Mouse (Mus musculus) liver, embryonic 12.5 days (tissue): ENCODE measurements around the gene Taf5l. TPM values are rescaled to one million over a fixed set of nuclear protein-coding genes. Genes with fewer than 3 reads are reported as not detected.
A peak's percentile ranks its signal among the peaks of the same experiment; 100 is the strongest.

Experiments
- ATAC-seq: fragments of 200-750 bp; cut with Nextera tagmentation; 2 replicates; pipeline ENCODE4 v1.8.0; 2017; ENCODE audit warnings: moderate number of reproducible peaks, mild to moderate bottlenecking, moderate library complexity
- H3K27ac ChIP-seq: fragments of 300-500 bp; sonication (generic); 2 replicates; pipeline ENCODE4 v1.5.1; 2016; ENCODE audit warnings: mild to moderate bottlenecking
- H3K27me3 ChIP-seq: fragments of 300-500 bp; sonication (generic); replicated peaks from 2 replicates; pipeline ENCODE4 v1.6.1; 2016; ENCODE audit warnings: mild to moderate bottlenecking, moderate library complexity
- H3K36me3 ChIP-seq: fragments of 300-500 bp; sonication (generic); 2 replicates; pipeline ENCODE4 v1.6.1; 2016; ENCODE audit warnings: mild to moderate bottlenecking, moderate library complexity
- H3K4me1 ChIP-seq: fragments of 300-500 bp; sonication (generic); 2 replicates; pipeline ENCODE4 v1.6.1; 2016
- H3K4me2 ChIP-seq: fragments of 300-500 bp; sonication (generic); 2 replicates; pipeline ENCODE4 v1.6.1; 2016; ENCODE audit warnings: mild to moderate bottlenecking, moderate library complexity
- H3K4me3 ChIP-seq: fragments of 300-500 bp; sonication (generic); 2 replicates; pipeline ENCODE4 v1.5.1; 2016; ENCODE audit warnings: mild to moderate bottlenecking, moderate library complexity
- H3K9ac ChIP-seq: fragments of 300-500 bp; sonication (generic); 2 replicates; pipeline ENCODE4 v1.6.1; 2016; ENCODE audit warnings: mild to moderate bottlenecking, moderate library complexity
- H3K9me3 ChIP-seq: fragments of 300-500 bp; sonication (generic); replicated peaks from 2 replicates; pipeline ENCODE4 v1.6.1; 2016; ENCODE audit warnings: mild to moderate bottlenecking, moderate library complexity
- WGBS: fragments of 180-500 bp; shearing (Covaris S2); methylation state at CpG from one replicate; pipeline ENCODE4 v1.1.7; 2016; ENCODE audit not compliant: insufficient replicate concordance; 5-methylcytosine and 5-hydroxymethylcytosine counted together
- microRNA counts: library from miRNA; unstranded; fragments of <30 nt; microRNA quantifications from one replicate; lab custom pipeline; 2017
- microRNA-seq: library from miRNA; unstranded; fragments of <30 nt; microRNA quantifications from one replicate; pipeline ENCODE4, GENCODE M21; 2017
- polyA plus RNA-seq: library from polyadenylated mRNA; unstranded; fragments of >200 nt; fragmentation: Nextera tagmentation; extraction: Ambion mirVana; gene quantifications from 2 replicates; pipeline ENCODE4 v1.2.1, GENCODE M21; 2016

Gene Taf5l
- polyA plus RNA-seq, 1 experiment from 2014 or later, result 47.2 TPM

DNA sequence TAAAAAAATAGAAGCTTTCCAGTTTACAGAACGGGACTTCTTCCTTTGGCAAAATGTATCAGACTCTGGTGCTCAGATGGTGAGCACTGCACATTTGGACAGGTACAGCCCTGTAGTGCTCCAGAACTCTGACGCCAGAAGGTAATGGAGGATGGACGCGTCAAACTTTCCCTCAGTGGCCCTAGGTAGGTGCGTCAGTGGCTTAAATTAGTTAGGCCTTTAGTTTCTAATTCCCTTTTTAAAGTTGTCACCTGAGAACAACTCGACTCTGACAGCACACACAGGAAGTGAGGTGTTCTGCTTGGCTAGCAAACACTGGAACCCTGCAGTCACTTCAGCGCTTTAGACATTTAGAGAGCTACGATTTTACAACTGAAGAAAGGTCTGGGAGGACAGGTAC lies 67.5 kb downstream of the Taf5l start:
- no peak overlapping the region for H3K27ac ChIP-seq
- no peak overlapping the region for H3K4me3 ChIP-seq
- H3K9me3 ChIP-seq, result no peaks in the 10 kb centered on the region
- ATAC-seq, result no peak
- H3K4me2 ChIP-seq, result no peak overlapping the region
- WGBS, result 90% methylated on average over 8 of the region's 8 CpGs
- H3K4me1 ChIP-seq, result peaks cover 27% of the 10 kb centered on the region
- H3K9ac ChIP-seq, result no peak overlapping the region
- H3K36me3 ChIP-seq, result peaks cover 85% of the 10 kb centered on the region
- no peaks in the 10 kb centered on the region for H3K27me3 ChIP-seq

DNA sequence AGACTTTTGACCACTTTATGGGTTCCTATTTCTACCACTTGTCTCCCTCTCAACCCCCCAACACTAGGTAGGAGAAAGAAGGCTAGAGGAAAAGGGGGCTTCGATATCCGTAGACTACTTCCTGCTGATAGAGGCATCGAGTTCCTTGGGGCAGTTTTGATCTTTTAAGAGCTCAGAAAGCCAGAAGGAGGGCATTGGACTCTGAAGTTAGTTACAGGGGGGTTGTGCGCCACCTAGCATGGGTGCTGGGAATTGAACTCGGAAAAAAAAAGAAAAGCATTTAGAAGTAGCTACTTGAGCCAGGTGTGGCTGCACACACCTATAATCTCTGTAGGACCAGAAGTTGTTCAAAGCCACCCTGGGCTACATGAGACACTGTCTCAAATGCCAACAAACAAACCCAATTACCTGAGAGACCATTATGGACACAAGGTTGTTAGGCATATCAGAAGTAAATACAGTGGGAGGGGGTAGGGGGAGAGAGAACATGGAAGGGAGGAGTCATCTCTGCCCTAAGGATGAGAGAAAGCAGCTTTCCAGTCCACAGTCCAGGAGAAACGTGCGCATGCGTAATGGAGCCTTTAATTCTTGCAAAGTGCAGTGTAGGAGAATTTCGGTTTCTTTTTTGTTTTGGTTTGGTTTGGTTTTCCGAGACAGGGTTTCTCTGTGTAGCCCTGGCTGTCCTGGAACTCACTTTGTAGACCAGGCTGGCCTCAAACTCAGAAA lies 71.0 kb downstream of the Taf5l start:
- WGBS, result 31% methylated on average over 10 of the region's 10 CpGs
- Histone ChIP-seq H3K4me2 (peak overlapping the region; percentile 88), H3K27ac (peak overlapping the region; percentile 91), H3K4me3 (peak overlapping the region; percentile 90), H3K4me1 (peaks cover 37% of the 10 kb centered on the region), H3K27me3 (no peaks in the 10 kb centered on the region), H3K9ac (peak overlapping the region; percentile 88), H3K9me3 (no peaks in the 10 kb centered on the region), H3K36me3 (peaks cover 78% of the 10 kb centered on the region)
- peak; percentile 33 for ATAC-seq

DNA sequence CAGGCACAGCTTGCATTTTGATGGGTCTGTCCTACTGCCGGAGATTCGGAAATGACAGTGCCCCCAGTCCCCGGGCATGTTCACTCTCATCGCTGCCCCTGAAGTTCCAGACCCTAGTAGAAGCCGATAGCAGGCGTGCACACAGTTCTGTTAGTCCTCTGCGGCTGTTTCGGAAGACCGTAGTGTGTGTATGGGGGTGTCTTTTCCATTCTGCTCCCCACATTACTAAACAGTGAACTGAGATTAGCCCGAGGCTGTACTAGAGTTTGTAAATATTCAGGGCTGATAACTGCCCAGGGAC lies 71.6 kb downstream of the Taf5l start:
- Histone ChIP-seq H3K4me1 (peaks cover 37% of the 10 kb centered on the region), H3K4me2 (peak overlapping the region; percentile 88), H3K9me3 (no peaks in the 10 kb centered on the region), H3K4me3 (peak overlapping the region; percentile 90), H3K36me3 (peaks cover 78% of the 10 kb centered on the region), H3K27ac (peak overlapping the region; percentile 91), H3K9ac (peak overlapping the region; percentile 88), H3K27me3 (no peaks in the 10 kb centered on the region)
- peak; percentile 61 for ATAC-seq
- 2% methylated on average over 10 of the region's 10 CpGs for whole genome bisulfite sequencing

DNA sequence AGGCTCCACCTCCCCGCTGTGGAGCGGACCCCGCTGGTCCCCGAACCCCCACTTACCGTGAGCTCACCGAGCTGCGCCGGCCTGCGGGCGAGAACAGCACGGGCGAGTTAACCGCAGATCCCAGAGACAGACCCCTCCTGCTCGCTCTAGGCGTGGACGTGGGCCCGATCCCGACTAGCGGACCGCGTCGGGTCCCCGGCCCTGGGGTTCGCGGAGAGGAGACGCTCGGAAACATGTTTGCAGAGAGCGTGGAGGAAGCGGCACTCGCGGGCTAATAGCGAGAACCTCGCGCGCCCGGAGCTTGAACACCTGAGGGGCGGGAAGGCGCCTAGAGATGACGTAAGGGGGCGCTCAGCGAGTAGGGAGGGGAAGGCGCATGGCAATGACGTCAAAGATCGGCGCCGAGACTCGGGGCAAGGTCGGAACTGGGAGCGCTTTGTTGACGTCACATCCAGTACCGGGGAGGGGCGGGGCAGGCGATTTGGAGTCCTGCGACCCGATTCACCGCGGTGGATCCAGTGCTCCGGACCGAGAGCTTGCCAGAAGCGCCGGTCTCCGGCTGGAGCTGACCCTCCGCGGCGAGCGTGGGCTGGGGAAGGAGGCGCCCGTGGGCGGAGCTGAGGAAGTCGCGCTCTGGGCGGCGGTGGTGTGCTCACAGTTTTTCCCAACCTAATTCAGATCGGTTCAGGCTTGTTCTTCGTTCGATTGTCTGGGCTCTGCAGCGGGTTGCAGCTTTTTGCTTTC lies 72.1 kb downstream of the Taf5l start, which contains the start of gene Nup133:
Gene Nup133, minus strand, starts transcription at position 324 of the 744 bp plus-strand sequence.
- peak; percentile 76 for ATAC-seq
- Histone ChIP-seq H3K27ac (peak within 1 kb of the TSS; percentile 91), H3K4me3 (peak within 1 kb of the TSS; percentile 90), H3K4me1 (peaks cover 37% of the 10 kb centered on the region), H3K9me3 (no peaks in the 10 kb centered on the region), H3K9ac (peak within 1 kb of the TSS; percentile 88), H3K27me3 (no peaks in the 10 kb centered on the region), H3K4me2 (peak within 1 kb of the TSS; percentile 88), H3K36me3 (peaks cover 77% of the 10 kb centered on the region)
- WGBS, result under 1% methylated on average over 77 of the region's 77 CpGs

MicroRNAs encoded within 50 kb of the gene (microRNA counts, 519-probe panel; counts per million panel counts)
- microRNA mmu-miR-1967 (lab: Ali Mortazavi, UCI), result 582 counts per million, percentile 70 among the panel's probes with 10 or more counts

Small RNA genes within 50 kb of the gene (microRNA-seq; reads per million reads assigned to microRNA genes)
- not detected for gene Mir1967

Other genes with a start within 250 kb of the Taf5l start
- gene Rab4a, start 215.4 kb downstream of the Taf5l start, polyA plus RNA-seq, result 36.3 and 38.3 TPM in 2 replicates
- 5.5 and 5.8 TPM in 2 replicates for gene Ccsap, start 161.2 kb downstream of the Taf5l start, polyA plus RNA-seq
- gene Acta1, start 126.6 kb downstream of the Taf5l start, polyA plus RNA-seq, result 2.1 and 4.9 TPM in 2 replicates
- gene Nup133, start 72.1 kb downstream of the Taf5l start, polyA plus RNA-seq, result 35.8 and 36.9 TPM in 2 replicates
- gene Abcb10, start 38.3 kb downstream of the Taf5l start, polyA plus RNA-seq, result 191 and 196 TPM in 2 replicates
- gene Urb2, start 111 bp upstream of the Taf5l start, polyA plus RNA-seq, result 5.9 and 7.2 TPM in 2 replicates
- 36.6 and 37.5 TPM in 2 replicates for gene Galnt2, start 210.0 kb upstream of the Taf5l start, polyA plus RNA-seq